Mouse (Mus musculus): Measurements from ENCODE around the gene Stx12.
A peak's percentile ranks its signal among the peaks of the same experiment; 100 is the strongest.

Gene Stx12

DNA sequence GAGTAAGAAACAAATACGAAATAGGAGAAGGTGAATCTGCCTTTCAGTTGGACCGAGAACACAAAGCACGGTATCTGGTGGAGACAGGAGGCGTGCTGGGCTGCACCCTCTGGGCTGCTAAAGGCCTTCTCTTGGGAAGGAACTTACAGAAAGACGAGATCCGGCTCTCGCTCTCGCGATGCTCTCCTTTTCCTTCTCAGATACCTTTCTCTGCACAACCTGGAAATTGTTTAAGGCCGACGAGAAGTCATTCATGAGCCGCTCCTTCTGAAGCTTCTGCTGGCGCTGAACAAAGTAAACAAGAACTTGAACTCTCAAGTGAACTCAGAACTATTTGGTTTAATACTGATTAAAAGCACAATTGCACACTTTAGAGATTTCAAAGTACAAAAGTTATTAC, 21.3 kb downstream of the Stx12 start:
- DNase-seq = peak; percentile 32 to 56

DNA sequence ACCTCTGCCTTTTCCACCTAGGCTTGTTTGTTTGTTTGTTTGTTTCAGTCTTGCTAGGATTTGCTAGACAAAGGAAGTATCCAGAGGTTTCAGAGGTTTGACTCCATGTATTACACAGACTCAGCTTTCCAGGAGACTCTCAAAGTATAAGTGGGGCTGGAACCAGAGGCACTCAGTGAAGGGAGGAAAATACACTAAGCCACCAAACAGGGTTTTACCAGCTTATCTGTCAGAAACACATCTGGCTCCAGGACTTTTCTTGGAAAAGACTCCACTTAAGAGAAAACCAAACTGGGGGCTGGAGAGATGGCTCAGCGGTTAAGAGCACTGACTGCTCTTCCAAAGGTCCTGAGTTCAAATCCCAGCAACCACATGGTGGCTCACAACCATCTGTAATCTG, 23.4 kb downstream of the Stx12 start:
- no peak for DNase-seq

DNA sequence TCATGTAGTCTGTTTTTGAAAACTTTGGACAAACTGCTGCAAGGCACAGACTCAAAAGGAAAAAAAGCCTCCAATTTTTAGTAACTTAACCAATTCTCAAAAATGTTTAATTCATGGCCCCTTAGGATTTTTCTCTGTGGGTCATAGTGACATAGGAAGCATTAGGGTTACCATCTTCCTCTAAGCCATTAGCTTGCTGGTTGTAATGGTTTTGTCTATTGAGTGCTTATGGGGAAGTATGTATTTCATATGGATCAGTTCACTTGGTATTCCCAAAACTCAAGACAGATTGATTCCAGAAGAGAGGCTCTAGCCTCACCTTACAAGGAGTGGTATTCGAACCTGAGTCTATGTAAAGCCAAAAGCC, 40.6 kb downstream of the Stx12 start:
- DNase-seq = no peak

- peak; percentile 92 to 96 for DNase-seq
Measured at GRCm38 (mm10) chr4:132842970-132843704, 41.2 kb downstream of the Stx12 start, which contains the start of gene Ppp1r8. Gene Ppp1r8, minus strand, starts transcription at chr4:132843169.

DNA sequence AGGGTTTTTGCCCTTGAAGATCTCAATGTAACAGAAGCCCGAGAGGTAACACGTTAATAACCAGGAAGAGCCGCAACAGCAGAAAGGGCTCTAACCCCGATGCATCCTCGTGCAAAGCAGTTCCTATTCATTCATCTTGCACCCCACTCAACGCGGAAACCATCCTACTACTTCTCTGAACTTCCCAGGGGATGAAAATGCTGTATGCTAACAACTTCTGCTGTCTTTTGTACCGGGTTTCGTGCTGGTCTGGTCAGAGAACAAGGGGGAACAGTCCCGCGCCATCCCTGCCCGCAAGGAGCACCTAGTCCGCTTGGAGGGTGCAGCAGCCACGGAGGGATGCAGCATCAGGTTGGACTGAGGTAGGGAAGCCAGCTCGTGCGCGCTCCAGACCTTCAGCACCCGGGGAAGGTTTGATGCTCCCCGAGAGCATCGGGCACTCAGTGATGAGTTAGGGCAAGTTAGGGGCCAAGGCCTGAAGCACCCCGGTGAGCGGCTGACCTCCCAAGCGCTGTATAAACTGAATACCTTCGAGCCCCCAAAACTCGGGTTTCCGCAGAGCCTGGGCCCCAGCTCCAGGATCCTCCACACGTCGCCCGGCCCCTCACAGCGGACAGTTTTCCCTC, 41.9 kb downstream of the Stx12 start:
- peak; percentile 28 to 33 for DNase-seq

GRCm38 (mm10) chr4:132841493-132841892, 42.8 kb downstream of the Stx12 start:
- DNase-seq = no peak

GRCm38 (mm10) chr4:132823614-132824366, 60.5 kb downstream of the Stx12 start:
- DNase-seq = peak; percentile 71 to 85

DNA sequence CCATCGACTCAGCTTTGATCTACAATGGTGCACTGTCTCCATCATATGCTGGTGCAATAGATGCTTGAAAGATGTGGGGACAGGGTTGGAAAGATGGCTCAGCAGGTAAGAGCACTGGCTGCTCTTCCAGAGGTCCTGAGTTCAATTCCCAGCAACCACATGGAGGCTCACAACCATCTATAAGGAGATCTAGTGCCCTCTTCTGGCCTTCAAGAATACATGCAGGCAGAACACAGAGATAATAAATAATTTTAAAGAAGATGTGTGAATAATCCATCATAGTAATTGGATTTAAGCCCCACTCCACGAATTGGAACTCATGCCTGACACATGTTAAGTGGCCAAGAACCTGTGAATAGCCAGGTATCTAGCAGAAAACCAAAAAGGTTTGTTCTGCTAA, 65.9 kb downstream of the Stx12 start:
- no peak for DNase-seq

DNA sequence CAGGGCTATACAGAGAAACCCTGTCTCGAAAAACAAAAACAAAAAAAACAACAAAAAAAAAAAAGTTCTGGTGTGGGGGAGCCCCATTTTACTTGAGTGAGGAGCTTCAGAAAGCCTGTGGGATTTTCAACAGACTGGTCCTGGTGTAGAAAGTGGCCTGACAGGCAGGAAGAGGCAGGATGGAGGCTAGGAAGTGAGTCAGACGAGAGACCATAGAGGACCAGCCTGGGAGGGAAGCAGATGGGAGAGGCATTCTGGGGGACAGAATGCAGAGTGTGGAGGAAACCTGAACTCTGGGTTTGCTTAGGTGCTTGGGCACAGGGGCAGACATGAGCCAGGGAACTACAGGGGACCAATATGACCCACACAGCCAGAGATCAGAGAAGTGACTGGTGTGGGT, 67.5 kb downstream of the Stx12 start:
- DNase-seq = no peak

DNA sequence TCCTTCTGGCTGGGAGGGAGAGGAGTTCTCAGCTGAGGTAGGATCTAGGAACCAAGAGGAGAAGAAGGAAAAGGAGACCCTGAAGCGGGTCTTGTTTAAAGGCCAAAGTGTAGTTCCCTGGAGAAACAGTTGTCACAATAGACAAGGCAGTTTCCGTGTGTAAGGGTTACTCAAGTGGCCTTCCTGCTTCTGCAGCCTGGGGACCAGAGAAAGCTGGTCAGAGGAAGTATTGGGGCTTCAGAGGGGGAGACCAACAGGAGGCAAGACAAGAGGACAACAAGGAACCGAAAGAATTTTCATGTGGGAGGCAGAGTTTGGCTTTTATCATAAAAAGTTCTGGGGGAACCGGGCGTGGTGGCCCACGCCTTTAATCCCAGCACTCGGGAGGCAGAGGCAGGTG, 67.9 kb downstream of the Stx12 start:
- DNase-seq = no peak

DNA sequence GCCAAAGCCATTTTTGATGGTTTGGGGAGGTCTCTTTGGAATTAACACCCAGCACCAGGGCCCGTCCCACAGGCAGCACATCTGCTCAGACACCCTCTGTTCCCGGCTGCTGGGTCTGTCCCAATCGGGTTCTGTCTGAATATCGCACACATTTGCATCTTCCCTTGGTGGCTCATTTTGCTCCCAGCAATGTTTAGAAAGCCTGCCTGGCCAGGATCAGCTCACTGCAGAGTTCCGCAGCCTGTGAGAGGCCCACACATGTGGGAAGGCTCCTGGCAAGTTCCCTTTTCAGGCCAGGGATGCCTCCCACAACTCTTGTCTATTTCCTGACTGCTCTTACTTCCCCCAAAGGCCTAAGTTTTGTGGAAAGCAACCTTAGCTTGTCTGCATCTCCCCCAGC, 74.7 kb downstream of the Stx12 start:
- peak in 1 of 2 experiments; percentile 40 for DNase-seq

GRCm38 (mm10) chr4:132807771-132808641, 76.3 kb downstream of the Stx12 start:
- DNase-seq = peak in 1 of 2 experiments; percentile 49

GRCm38 (mm10) chr4:132806620-132807191, 77.6 kb downstream of the Stx12 start:
- DNase-seq = no peak

DNA sequence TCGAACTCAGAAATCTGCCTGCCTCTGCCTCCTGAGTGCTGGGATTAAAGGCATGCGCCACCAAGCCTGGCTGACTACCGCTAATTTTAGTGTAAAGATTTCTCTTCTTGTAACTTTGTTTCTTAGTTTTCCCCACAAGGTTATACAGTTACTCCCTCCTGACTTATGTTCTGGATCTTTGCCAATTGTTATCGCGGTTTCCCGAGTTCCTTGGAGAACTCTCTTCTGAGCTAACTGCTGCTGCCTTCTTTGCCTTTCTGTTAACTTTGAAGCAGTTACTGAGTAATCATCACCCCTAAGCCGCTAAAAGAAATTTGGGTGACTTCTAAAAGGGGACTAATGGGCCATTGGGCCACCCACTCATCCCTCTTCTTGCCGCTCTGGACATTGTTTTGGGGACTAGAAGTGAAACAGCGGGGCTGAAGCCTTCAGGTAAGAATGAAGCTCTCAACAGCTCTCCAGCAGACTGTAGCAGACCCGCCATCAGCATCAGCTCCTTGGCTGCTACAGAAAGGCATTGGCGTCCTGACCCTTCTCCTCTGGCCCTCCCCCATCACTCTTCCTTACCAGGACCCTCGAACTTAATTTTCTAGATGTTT, 78.6 kb downstream of the Stx12 start:
- no peak for DNase-seq

- no peak for DNase-seq
Measured at GRCm38 (mm10) chr4:132805146-132805545, 79.2 kb downstream of the Stx12 start.

DNA sequence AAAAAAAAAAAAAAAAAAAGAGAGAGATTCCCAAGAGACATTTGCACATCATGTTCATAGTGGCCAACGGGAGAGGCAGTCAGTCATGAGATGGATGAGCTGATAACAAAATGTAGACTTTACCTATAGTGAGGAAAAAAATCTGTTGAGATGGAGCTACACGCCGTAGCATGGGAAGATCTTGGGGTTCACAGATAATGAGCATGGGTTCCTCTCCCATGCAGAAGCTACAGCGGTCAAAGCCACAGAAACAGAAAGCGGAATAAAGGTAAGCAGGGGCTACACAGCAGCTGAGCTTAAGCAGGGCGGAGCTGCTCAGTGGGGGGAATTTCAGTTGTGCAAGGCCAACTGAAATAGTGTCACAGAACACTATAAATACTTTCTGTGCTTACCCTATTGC, 80.0 kb downstream of the Stx12 start:
- peak; percentile 34 to 42 for DNase-seq

DNA sequence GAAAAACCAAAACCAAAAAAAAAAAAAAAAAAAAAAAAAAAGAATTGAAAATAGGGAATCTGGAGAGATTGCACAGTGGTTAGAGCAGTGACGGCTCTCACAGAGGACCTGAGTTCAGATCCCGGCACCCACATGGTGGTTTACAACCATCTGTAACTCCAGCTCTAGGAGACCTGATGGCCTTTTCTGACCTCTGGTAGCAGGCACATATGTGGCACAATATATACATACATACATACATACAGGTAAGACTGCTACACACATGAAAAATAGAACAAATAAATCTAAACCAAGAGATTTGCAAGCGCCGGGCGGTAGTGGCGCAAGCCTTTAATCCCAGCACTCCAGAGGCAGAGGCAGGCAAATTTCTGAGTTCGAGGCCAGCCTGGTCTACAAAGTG, 80.4 kb downstream of the Stx12 start:
- DNase-seq = no peak
